Mouse (Mus musculus) spleen, adult 12 weeks (tissue): Measurements from ENCODE around the gene Zbtb49.

Experiments
- DNase-seq: peaks from one replicate; pipeline ENCODE4 v3.0.0; 2022; ENCODE audit warnings: low spot score

The Zbtb49 gene

GRCm38 (mm10) chr5:38194946-38195345, 25.3 kb downstream of the Zbtb49 start:
- DNase-seq = no peak

GRCm38 (mm10) chr5:38190907-38191306, 29.4 kb downstream of the Zbtb49 start:
- DNase-seq = no peak

GRCm38 (mm10) chr5:38187006-38187405, 33.3 kb downstream of the Zbtb49 start:
- no peak for DNase-seq

- DNase-seq = no peak
These were observed 35.5 kb downstream of the Zbtb49 start for GRCm38 (mm10) chr5:38184688-38185285.

GRCm38 (mm10) chr5:38174256-38174912, 45.9 kb downstream of the Zbtb49 start:
- no peak for DNase-seq

- no peak for DNase-seq
These were observed 46.5 kb downstream of the Zbtb49 start for GRCm38 (mm10) chr5:38173766-38174165.

GRCm38 (mm10) chr5:38168497-38168896, 51.8 kb downstream of the Zbtb49 start:
- no peak for DNase-seq

- no peak for DNase-seq
These were observed 60.4 kb downstream of the Zbtb49 start, which contains the start of gene Nsg1 for GRCm38 (mm10) chr5:38159634-38160413. TSS of gene Nsg1 (minus strand) at chr5:38159907.

- DNase-seq = no peak
These were observed 61.2 kb downstream of the Zbtb49 start for GRCm38 (mm10) chr5:38158947-38159633.

GRCm38 (mm10) chr5:38158501-38158946, 61.7 kb downstream of the Zbtb49 start:
- DNase-seq = no peak

GRCm38 (mm10) chr5:38157481-38158020, 62.7 kb downstream of the Zbtb49 start:
- DNase-seq = no peak

- DNase-seq = no peak
These were observed 66.6 kb downstream of the Zbtb49 start for GRCm38 (mm10) chr5:38153636-38154035.

- DNase-seq = no peak
These were observed 67.8 kb downstream of the Zbtb49 start for GRCm38 (mm10) chr5:38152201-38153108.

- no peak for DNase-seq
These were observed 69.0 kb downstream of the Zbtb49 start for GRCm38 (mm10) chr5:38151264-38151663.

- no peak for DNase-seq
These were observed 73.7 kb downstream of the Zbtb49 start for GRCm38 (mm10) chr5:38146524-38146923.

GRCm38 (mm10) chr5:38140893-38141292, 79.4 kb downstream of the Zbtb49 start:
- DNase-seq = no peak
